Mouse (Mus musculus) neutrophil, adult 65 days (primary cell): ENCODE data around the gene Hdgfl1. TPM values are rescaled to one million over a fixed set of nuclear protein-coding genes. Genes with fewer than 3 reads are reported as not detected.

Source experiments
- total RNA-seq: library from RNA; stranded (reverse); gene quantifications from 2 replicates; pipeline ENCODE4 v1.2.4, GENCODE M21; 2023

Gene Hdgfl1
- not detected in 2 replicates for total RNA-seq

DNA sequence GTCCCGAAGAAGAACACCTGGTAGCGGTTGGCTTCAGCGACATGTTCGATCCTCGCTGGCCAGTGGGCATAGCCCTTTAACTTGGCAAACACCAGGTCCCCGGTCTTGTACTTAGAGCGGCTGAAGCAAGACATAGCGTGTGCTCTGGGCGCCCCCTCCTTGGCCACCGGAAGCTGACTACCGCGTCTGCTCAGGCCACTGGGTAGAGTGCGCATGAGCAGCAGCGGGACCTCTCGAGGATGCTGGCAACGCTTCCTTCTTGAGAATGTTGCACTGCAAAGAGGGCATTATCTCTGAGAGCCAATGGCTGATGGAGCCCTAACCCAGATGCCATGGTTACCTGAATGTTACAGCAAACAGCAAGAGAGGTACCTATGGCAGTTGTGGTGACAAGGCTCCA lies at the start of gene Hdgfl1:
TSS of gene Hdgfl1 (minus strand) at position 211 of the 400 bp plus-strand sequence.

